Mouse (Mus musculus): ENCODE measurements around the gene Crlf2.

GRCm38 (mm10) chr5:109552116-109552515 lies 6.7 kb downstream of the Crlf2 start:
- TF ChIP-seq CTCF (IDR thresholded peaks at IDR 0.05; ENCODE audit: control insufficient read depth, insufficient read depth, low read length) (no peak), POLR2A (IDR thresholded peaks at IDR 0.05; ENCODE audit: borderline replicate concordance, control insufficient read depth, low read depth, low read length) (no peak)
